Mouse (Mus musculus): ENCODE data around the gene Scaf4. TPM values are rescaled to one million over a fixed set of nuclear protein-coding genes. Genes with fewer than 3 reads are reported as not detected.

Gene Scaf4
- polyA plus RNA-seq, 1 experiment from 2014 or later, result 38.8 TPM

- Histone ChIP-seq H3K4me1 (peaks cover 10% of the 10 kb centered on the region), H3K36me3 (no peaks in the 10 kb centered on the region), H3K4me3 (no peak overlapping the region), H3K27me3 (ENCODE audit: low read depth, poor library complexity, severe bottlenecking) (no peaks in the 10 kb centered on the region), H3K27ac (no peak overlapping the region), H3K9me3 (replicated peaks) (no peaks in the 10 kb centered on the region)
- WGBS, result 95% methylated on average over 2 of the region's 2 CpGs
- DNase-seq (ENCODE audit: low spot score), result no peak
Observed at GRCm38 (mm10) chr16:90303988-90304299, 19.6 kb upstream of the Scaf4 start.

GRCm38 (mm10) chr16:90303286-90303987, 19.1 kb upstream of the Scaf4 start:
- Histone ChIP-seq H3K36me3 (no peaks in the 10 kb centered on the region), H3K9me3 (replicated peaks) (no peaks in the 10 kb centered on the region), H3K4me1 (peaks cover 15% of the 10 kb centered on the region), H3K27me3 (ENCODE audit: low read depth, poor library complexity, severe bottlenecking) (peaks cover 1% of the 10 kb centered on the region; the same call in 1 of the 2 replicates), H3K4me3 (no peak overlapping the region), H3K27ac (no peak overlapping the region)
- WGBS, result 82% methylated on average over 9 of the region's 9 CpGs
- DNase-seq (ENCODE audit: low spot score), result no peak

GRCm38 (mm10) chr16:90301706-90302105, 17.4 kb upstream of the Scaf4 start:
- Histone ChIP-seq H3K27ac (no peak overlapping the region), H3K36me3 (no peaks in the 10 kb centered on the region), H3K4me3 (no peak overlapping the region), H3K27me3 (ENCODE audit: low read depth, poor library complexity, severe bottlenecking) (peaks cover 8% of the 10 kb centered on the region; the same call in 1 of the 2 replicates), H3K4me1 (peaks cover 20% of the 10 kb centered on the region), H3K9me3 (replicated peaks) (no peaks in the 10 kb centered on the region)
- DNase-seq (ENCODE audit: low spot score), result no peak
- WGBS, result 91% methylated on average over 10 of the region's 10 CpGs

GRCm38 (mm10) chr16:90300896-90301295, 16.6 kb upstream of the Scaf4 start:
- no peak for DNase-seq (ENCODE audit: low spot score)
- H3K9me3 ChIP-seq (replicated peaks), result no peaks in the 10 kb centered on the region
- no peaks in the 10 kb centered on the region for H3K36me3 ChIP-seq
- H3K4me3 ChIP-seq, result no peak overlapping the region
- WGBS, result 92% methylated on average over 11 of the region's 11 CpGs
- H3K27ac ChIP-seq, result no peak overlapping the region
- H3K27me3 ChIP-seq (ENCODE audit: low read depth, poor library complexity, severe bottlenecking), result peaks cover 8% of the 10 kb centered on the region; the same call in 1 of the 2 replicates
- H3K4me1 ChIP-seq, result peaks cover 20% of the 10 kb centered on the region

- H3K9me3 ChIP-seq (replicated peaks), result no peaks in the 10 kb centered on the region
- no peaks in the 10 kb centered on the region for H3K36me3 ChIP-seq
- H3K27ac ChIP-seq, result no peak overlapping the region
- peaks cover 20% of the 10 kb centered on the region for H3K4me1 ChIP-seq
- DNase-seq (ENCODE audit: low spot score), result no peak
- no peak overlapping the region for H3K4me3 ChIP-seq
- peaks cover 8% of the 10 kb centered on the region; the same call in 1 of the 2 replicates for H3K27me3 ChIP-seq (ENCODE audit: low read depth, poor library complexity, severe bottlenecking)
Observed at GRCm38 (mm10) chr16:90299591-90299990, 15.3 kb upstream of the Scaf4 start.

- H3K27me3 ChIP-seq (ENCODE audit: low read depth, poor library complexity, severe bottlenecking), result peaks cover 8% of the 10 kb centered on the region; the same call in 1 of the 2 replicates
- H3K36me3 ChIP-seq, result no peaks in the 10 kb centered on the region
- 10% methylated on average over 21 of the region's 21 CpGs for WGBS
- peaks cover 20% of the 10 kb centered on the region for H3K4me1 ChIP-seq
- no peaks in the 10 kb centered on the region for H3K9me3 ChIP-seq (replicated peaks)
- no peak for DNase-seq (ENCODE audit: low spot score)
- no peak overlapping the region for H3K4me3 ChIP-seq
- H3K27ac ChIP-seq, result no peak overlapping the region
Observed at GRCm38 (mm10) chr16:90298426-90299300, 14.4 kb upstream of the Scaf4 start.

- H3K9me3 ChIP-seq (replicated peaks), result no peaks in the 10 kb centered on the region
- DNase-seq (ENCODE audit: low spot score), result no peak
- peaks cover 20% of the 10 kb centered on the region for H3K4me1 ChIP-seq
- no peaks in the 10 kb centered on the region for H3K36me3 ChIP-seq
- no peak overlapping the region for H3K27ac ChIP-seq
- no peak overlapping the region for H3K4me3 ChIP-seq
- peaks cover 8% of the 10 kb centered on the region; the same call in 1 of the 2 replicates for H3K27me3 ChIP-seq (ENCODE audit: low read depth, poor library complexity, severe bottlenecking)
- 24% methylated on average over 21 of the region's 22 CpGs for WGBS
Observed at GRCm38 (mm10) chr16:90297479-90298425, 13.4 kb upstream of the Scaf4 start.

- WGBS, result 54% methylated on average over 6 of the region's 6 CpGs
- Histone ChIP-seq H3K27me3 (ENCODE audit: low read depth, poor library complexity, severe bottlenecking) (no peaks in the 10 kb centered on the region), H3K4me1 (no peaks in the 10 kb centered on the region), H3K9me3 (replicated peaks) (no peaks in the 10 kb centered on the region), H3K4me3 (no peak overlapping the region), H3K36me3 (no peaks in the 10 kb centered on the region), H3K27ac (no peak overlapping the region)
- no peak for DNase-seq (ENCODE audit: low spot score)
Observed at GRCm38 (mm10) chr16:90291675-90292074, 7.4 kb upstream of the Scaf4 start.

- Histone ChIP-seq H3K27ac (no peak overlapping the region), H3K36me3 (no peaks in the 10 kb centered on the region), H3K4me3 (no peak overlapping the region), H3K4me1 (no peaks in the 10 kb centered on the region), H3K27me3 (ENCODE audit: low read depth, poor library complexity, severe bottlenecking) (no peaks in the 10 kb centered on the region), H3K9me3 (replicated peaks) (no peaks in the 10 kb centered on the region)
- no peak for DNase-seq (ENCODE audit: low spot score)
- WGBS, result 63% methylated on average over 9 of the region's 9 CpGs
Observed at GRCm38 (mm10) chr16:90290962-90291361, 6.7 kb upstream of the Scaf4 start.

- WGBS, result 6% methylated on average over 15 of the region's 15 CpGs
- no peaks in the 10 kb centered on the region for H3K27me3 ChIP-seq (ENCODE audit: low read depth, poor library complexity, severe bottlenecking)
- DNase-seq (ENCODE audit: low spot score), result no peak
Observed at GRCm38 (mm10) chr16:90284916-90285315, 613 bp upstream of the Scaf4 start.

GRCm38 (mm10) chr16:90283266-90283904, 918 bp downstream of the Scaf4 start:
- no peaks in the 10 kb centered on the region for H3K9me3 ChIP-seq (replicated peaks)
- H3K36me3 ChIP-seq, result peaks cover 6% of the 10 kb centered on the region
- peak overlapping the region; percentile 98 for H3K4me3 ChIP-seq
- H3K4me1 ChIP-seq, result peaks cover 38% of the 10 kb centered on the region
- no peak for DNase-seq (ENCODE audit: low spot score)
- H3K27ac ChIP-seq, result peak overlapping the region; percentile 97
- under 1% methylated on average over 53 of the region's 53 CpGs for WGBS
- H3K27me3 ChIP-seq (ENCODE audit: low read depth, poor library complexity, severe bottlenecking), result no peaks in the 10 kb centered on the region

More at GRCm38 (mm10) chr16:90284916-90285315, 613 bp upstream of the Scaf4 start:
- Histone ChIP-seq H3K4me1 (peaks cover 32% of the 10 kb centered on the region), H3K27ac (peak overlapping the region; percentile 97), H3K4me3 (peak overlapping the region; percentile 98), H3K9me3 (replicated peaks) (no peaks in the 10 kb centered on the region), H3K36me3 (peaks cover 6% of the 10 kb centered on the region)

- H3K27ac ChIP-seq, result peak overlapping the region; percentile 97; the same call in 1 of the 2 replicates
- H3K27me3 ChIP-seq (ENCODE audit: low read depth, poor library complexity, severe bottlenecking), result no peaks in the 10 kb centered on the region
- H3K36me3 ChIP-seq, result peaks cover 6% of the 10 kb centered on the region
- peak overlapping the region; percentile 98 for H3K4me3 ChIP-seq
- no peaks in the 10 kb centered on the region for H3K9me3 ChIP-seq (replicated peaks)
- 32% methylated on average over 14 of the region's 14 CpGs for WGBS
- H3K4me1 ChIP-seq, result peaks cover 38% of the 10 kb centered on the region
- DNase-seq (ENCODE audit: low spot score), result no peak
Observed at GRCm38 (mm10) chr16:90282620-90283265, 1.6 kb downstream of the Scaf4 start.
